Mouse (Mus musculus): Measurements from ENCODE around the gene Zfp90. TPM values are rescaled to one million over a fixed set of nuclear protein-coding genes. Genes with fewer than 3 reads are reported as not detected.
"Not testable (repeated sequence)": the region's sequence is repeated elsewhere in the genome, so short reads cannot be mapped to it uniquely, and the experiment has no call there.

Gene Zfp90
- polyA plus RNA-seq, 1 experiment from 2014 or later: 2.9 TPM

DNA sequence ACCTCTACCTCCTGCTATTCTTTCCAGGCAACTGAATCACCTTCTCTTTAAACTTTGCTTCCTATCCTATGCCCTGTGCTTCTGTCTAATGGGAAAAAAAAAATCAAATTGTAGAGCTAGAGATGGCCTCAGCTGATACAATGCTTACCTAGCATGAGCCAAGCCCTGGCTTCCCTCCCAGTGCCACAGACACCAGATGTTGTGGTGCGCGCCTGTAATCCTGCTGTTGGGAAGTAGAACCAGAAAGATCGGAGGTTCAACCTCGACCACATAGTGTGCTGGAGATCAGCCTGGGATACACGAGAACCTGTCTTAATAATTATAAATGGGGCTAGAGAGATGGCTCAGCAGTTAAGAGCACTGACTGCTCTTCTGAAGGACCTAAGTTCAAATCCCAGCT, 2.6 kb downstream of the Zfp90 start:
- H3K27ac ChIP-seq (ENCODE audit: low read depth): no peak overlapping the region
- H3K27me3 ChIP-seq (ENCODE audit: insufficient read depth, low read length): no peaks in the 10 kb centered on the region
- no peak overlapping the region for H3K9ac ChIP-seq (replicated peaks)
- H3K9me3 ChIP-seq (ENCODE audit: low read length): peaks cover 7% of the 10 kb centered on the region; the same call in 1 of the 2 replicates
- H3K4me1 ChIP-seq (ENCODE audit: insufficient read depth): peaks cover 3% of the 10 kb centered on the region; the same call in 1 of the 2 replicates
- H3K36me3 ChIP-seq (replicated peaks; ENCODE audit: insufficient read depth, low read length): peaks cover 30% of the 10 kb centered on the region
- 90% methylated on average over 5 of the region's 5 CpGs for WGBS (ENCODE audit: insufficient replicate concordance)
- TF ChIP-seq EP300 (IDR thresholded peaks at IDR 0.05; ENCODE audit: low read depth) (no peak), CTCF (IDR thresholded peaks at IDR 0.05; ENCODE audit: low read depth) (no peak)
- ATAC-seq (no peak), DNase-seq (no peak)
- H3K4me3 ChIP-seq (ENCODE audit: low read depth, low read length): no peak overlapping the region
- no peak overlapping the region for H3K4me2 ChIP-seq (ENCODE audit: low read depth, low read length)

GRCm38 (mm10) chr8:106431088-106431487, 16.0 kb downstream of the Zfp90 start:
- 42% methylated on average over 12 of the region's 12 CpGs for WGBS (ENCODE audit: insufficient replicate concordance)
- Histone ChIP-seq H3K27ac (ENCODE audit: low read depth) (no peak overlapping the region), H3K4me1 (ENCODE audit: insufficient read depth) (no peaks in the 10 kb centered on the region), H3K36me3 (replicated peaks; ENCODE audit: insufficient read depth, low read length) (no peaks in the 10 kb centered on the region), H3K4me3 (ENCODE audit: low read depth, low read length) (no peak overlapping the region), H3K9ac (replicated peaks) (no peak overlapping the region), H3K27me3 (ENCODE audit: insufficient read depth, low read length) (0 out of 2 replicates have a peak, but pooled peaks cover 11% of the 10 kb centered on the region), H3K9me3 (ENCODE audit: low read length) (peaks cover 4% of the 10 kb centered on the region; the same call in 1 of the 2 replicates), H3K4me2 (ENCODE audit: low read depth, low read length) (no peak overlapping the region)
- TF ChIP-seq CTCF (IDR thresholded peaks at IDR 0.05; ENCODE audit: low read depth): no peak
- TF ChIP-seq EP300 (IDR thresholded peaks at IDR 0.05; ENCODE audit: low read depth): no peak
- DNase-seq (no peak), ATAC-seq (no peak)

DNA sequence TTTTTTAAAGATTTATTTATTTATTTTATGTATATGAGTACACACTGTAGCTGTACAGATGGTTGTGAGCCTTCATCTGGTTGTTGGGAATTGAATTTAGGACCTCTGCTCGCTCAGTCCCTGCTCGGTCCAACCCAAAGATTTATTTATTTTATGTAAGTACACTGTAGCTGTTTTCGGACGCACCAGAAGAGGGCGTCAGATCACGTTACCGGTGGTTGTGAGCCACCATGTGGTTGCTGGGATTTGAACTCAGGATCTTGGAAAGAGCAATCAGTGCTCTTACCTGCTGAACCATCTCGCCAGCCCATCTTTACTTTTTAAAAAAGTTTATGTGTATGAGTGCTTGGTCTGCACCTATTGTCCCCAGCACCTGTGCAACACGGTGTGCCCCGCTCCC, 16.8 kb downstream of the Zfp90 start:
- not testable (repeated sequence) for H3K36me3 ChIP-seq (replicated peaks; ENCODE audit: insufficient read depth, low read length); H3K9ac ChIP-seq (replicated peaks); H3K4me2 ChIP-seq (ENCODE audit: low read depth, low read length); H3K4me1 ChIP-seq (ENCODE audit: insufficient read depth); DNase-seq; ATAC-seq; H3K9me3 ChIP-seq (ENCODE audit: low read length); H3K4me3 ChIP-seq (ENCODE audit: low read depth, low read length); H3K27ac ChIP-seq (ENCODE audit: low read depth)
- 54% methylated on average over 10 of the region's 10 CpGs for WGBS (ENCODE audit: insufficient replicate concordance)
- H3K27me3 ChIP-seq (ENCODE audit: insufficient read depth, low read length): 0 out of 2 replicates have a peak, but pooled peaks cover 11% of the 10 kb centered on the region

GRCm38 (mm10) chr8:106432954-106433570, 17.9 kb downstream of the Zfp90 start:
- H3K4me1 ChIP-seq (ENCODE audit: insufficient read depth): no peaks in the 10 kb centered on the region
- H3K4me2 ChIP-seq (ENCODE audit: low read depth, low read length): peak overlapping the region; percentile 45
- H3K27ac ChIP-seq (ENCODE audit: low read depth): no peak overlapping the region
- no peak overlapping the region for H3K9ac ChIP-seq (replicated peaks)
- H3K27me3 ChIP-seq (ENCODE audit: insufficient read depth, low read length): 0 out of 2 replicates have a peak, but pooled peaks cover 11% of the 10 kb centered on the region
- H3K9me3 ChIP-seq (ENCODE audit: low read length): no peaks in the 10 kb centered on the region
- H3K4me3 ChIP-seq (ENCODE audit: low read depth, low read length): 0 out of 2 replicates have a peak overlapping the region, but pooled peaks have one; percentile 20
- TF ChIP-seq EP300 (IDR thresholded peaks at IDR 0.05; ENCODE audit: low read depth) (no peak), CTCF (IDR thresholded peaks at IDR 0.05; ENCODE audit: low read depth) (peak; percentile 98)
- ATAC-seq (0 out of 2 replicates have a peak, but pooled peaks have one; percentile 43), DNase-seq (peak; percentile 85)
- WGBS (ENCODE audit: insufficient replicate concordance): 11% methylated on average over 20 of the region's 20 CpGs
- no peaks in the 10 kb centered on the region for H3K36me3 ChIP-seq (replicated peaks; ENCODE audit: insufficient read depth, low read length)

DNA sequence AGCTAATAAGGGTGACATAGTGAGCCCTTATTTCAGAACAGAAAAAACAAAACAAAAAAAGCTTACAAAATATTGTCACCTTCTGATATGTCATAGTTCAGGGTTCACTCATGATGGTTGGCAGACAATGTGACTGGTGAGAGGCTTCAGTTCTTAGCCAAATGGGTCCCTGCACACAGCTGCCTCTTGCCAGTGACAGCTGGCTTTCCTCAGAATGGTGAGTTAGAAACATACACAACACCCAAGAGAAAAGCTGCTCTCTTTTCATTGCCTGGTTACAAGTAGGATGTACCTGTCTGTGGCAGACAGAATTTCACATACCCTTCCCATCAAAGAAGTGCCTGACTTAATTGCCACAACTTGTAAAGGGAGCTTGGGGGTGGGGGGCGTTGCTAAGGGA, 18.5 kb downstream of the Zfp90 start:
- no peaks in the 10 kb centered on the region for H3K9me3 ChIP-seq (ENCODE audit: low read length)
- DNase-seq (no peak), ATAC-seq (no peak)
- no peak overlapping the region for H3K4me2 ChIP-seq (ENCODE audit: low read depth, low read length)
- H3K36me3 ChIP-seq (replicated peaks; ENCODE audit: insufficient read depth, low read length): no peaks in the 10 kb centered on the region
- no peak overlapping the region for H3K27ac ChIP-seq (ENCODE audit: low read depth)
- TF ChIP-seq EP300 (IDR thresholded peaks at IDR 0.05; ENCODE audit: low read depth) (no peak), CTCF (IDR thresholded peaks at IDR 0.05; ENCODE audit: low read depth) (no peak)
- no peaks in the 10 kb centered on the region for H3K4me1 ChIP-seq (ENCODE audit: insufficient read depth)
- H3K27me3 ChIP-seq (ENCODE audit: insufficient read depth, low read length): 0 out of 2 replicates have a peak, but pooled peaks cover 11% of the 10 kb centered on the region
- no peak overlapping the region for H3K9ac ChIP-seq (replicated peaks)
- WGBS (ENCODE audit: insufficient replicate concordance): 39% methylated on average over 1 of the region's 1 CpGs
- no peak overlapping the region for H3K4me3 ChIP-seq (ENCODE audit: low read depth, low read length)

DNA sequence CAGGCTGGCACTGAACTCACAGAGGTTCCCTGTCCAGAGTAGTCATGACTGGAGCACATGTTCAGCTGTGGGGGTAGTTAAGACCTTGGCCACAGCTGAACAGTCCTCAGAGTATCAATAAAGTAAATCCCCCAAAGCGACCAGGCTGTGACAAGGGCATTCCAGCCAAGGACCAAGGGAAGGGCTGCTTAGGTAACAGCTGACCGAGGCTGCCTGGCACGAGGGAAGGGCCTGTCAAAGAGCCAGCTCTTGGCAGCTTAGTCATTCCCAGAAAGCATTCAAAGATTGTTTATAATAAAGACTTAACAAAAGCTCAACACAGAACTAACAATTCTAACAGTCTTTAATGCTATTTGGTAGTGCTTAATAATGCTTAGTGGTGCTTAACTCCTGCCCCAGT, 22.7 kb downstream of the Zfp90 start:
- no peak overlapping the region for H3K27ac ChIP-seq (ENCODE audit: low read depth)
- ATAC-seq (no peak), DNase-seq (no peak)
- no peaks in the 10 kb centered on the region for H3K9me3 ChIP-seq (ENCODE audit: low read length)
- H3K27me3 ChIP-seq (ENCODE audit: insufficient read depth, low read length): 0 out of 2 replicates have a peak, but pooled peaks cover 3% of the 10 kb centered on the region
- no peaks in the 10 kb centered on the region for H3K4me1 ChIP-seq (ENCODE audit: insufficient read depth)
- H3K4me2 ChIP-seq (ENCODE audit: low read depth, low read length): no peak overlapping the region
- TF ChIP-seq EP300 (IDR thresholded peaks at IDR 0.05; ENCODE audit: low read depth) (no peak), CTCF (IDR thresholded peaks at IDR 0.05; ENCODE audit: low read depth) (no peak)
- WGBS (ENCODE audit: insufficient replicate concordance): 67% methylated on average over 3 of the region's 3 CpGs
- H3K9ac ChIP-seq (replicated peaks): no peak overlapping the region
- no peak overlapping the region for H3K4me3 ChIP-seq (ENCODE audit: low read depth, low read length)
- no peaks in the 10 kb centered on the region for H3K36me3 ChIP-seq (replicated peaks; ENCODE audit: insufficient read depth, low read length)

Measured in liver, postnatal 0 days (tissue).